Mouse (Mus musculus) lung, embryonic 14.5 days (tissue): ENCODE data around the gene Dennd1b. TPM values are rescaled to one million over a fixed set of nuclear protein-coding genes. Genes with fewer than 3 reads are reported as not detected.

ENCODE experiments used
- ATAC-seq: fragments of 200-750 bp; cut with Nextera tagmentation; 2 replicates; pipeline ENCODE4 v1.8.0; 2017; ENCODE audit warnings: mild to moderate bottlenecking, moderate TSS enrichment, moderate library complexity; ENCODE audit not compliant: insufficient read depth
- DNase-seq: peaks from one replicate; pipeline ENCODE4 v3.0.0-alpha.2; 2015
- H3K27ac ChIP-seq: fragments of 300-500 bp; sonication (generic); 2 replicates; pipeline ENCODE4 v1.5.1; 2014; ENCODE audit warnings: low read depth, mild to moderate bottlenecking, moderate library complexity
- H3K27me3 ChIP-seq: fragments of 300-500 bp; sonication (generic); 2 replicates; pipeline ENCODE4 v1.6.1; 2014; ENCODE audit warnings: low read length, control low read depth; ENCODE audit not compliant: insufficient read depth
- H3K36me3 ChIP-seq: fragments of 300-500 bp; sonication (generic); 2 replicates; pipeline ENCODE4 v1.6.1; 2014; ENCODE audit warnings: control low read depth; ENCODE audit not compliant: insufficient read depth
- H3K4me1 ChIP-seq: fragments of 300-500 bp; sonication (generic); 2 replicates; pipeline ENCODE4 v1.6.1; 2014; ENCODE audit warnings: antibody characterized with exemption, control low read depth; ENCODE audit not compliant: insufficient read depth
- H3K4me2 ChIP-seq: fragments of 300-500 bp; sonication (generic); 2 replicates; pipeline ENCODE4 v1.6.1; 2014; ENCODE audit warnings: mild to moderate bottlenecking
- H3K4me3 ChIP-seq: fragments of 300-500 bp; sonication (generic); 2 replicates; pipeline ENCODE4 v1.5.1; 2014; ENCODE audit warnings: low read depth, low read length
- H3K9ac ChIP-seq: fragments of 300-500 bp; sonication (generic); 2 replicates; pipeline ENCODE4 v1.6.1; 2014
- H3K9me3 ChIP-seq: fragments of 300-500 bp; sonication (generic); 2 replicates; pipeline ENCODE4 v1.6.1; 2016; ENCODE audit warnings: low read depth, low read length, control low read depth
- CTCF ChIP-seq: IDR thresholded peaks from 2 replicates; pipeline ENCODE4 v1.5.1; 2016; ENCODE audit warnings: antibody characterized with exemption, low read depth
- WGBS: fragments of 180-500 bp; shearing (Covaris S2); extraction: QIAGEN DNeasy Blood & Tissue Kit; methylation state at CpG from one replicate; pipeline ENCODE4 v1.1.7; 2014; 5-methylcytosine and 5-hydroxymethylcytosine counted together
- polyA plus RNA-seq: library from polyadenylated mRNA; unstranded; fragments of >200 nt; fragmentation: Nextera tagmentation; extraction: Ambion mirVana; gene quantifications from 2 replicates; pipeline ENCODE4 v1.2.1, GENCODE M21; 2014

Dennd1b gene
- polyA plus RNA-seq, 1 experiment from 2014 or later, result 10.8 TPM

- Histone ChIP-seq H3K4me3 (no peak overlapping the region), H3K9me3 (no peaks in the 10 kb centered on the region), H3K4me1 (no peaks in the 10 kb centered on the region), H3K9ac (no peak overlapping the region), H3K4me2 (no peak overlapping the region), H3K27ac (no peak overlapping the region), H3K36me3 (no peaks in the 10 kb centered on the region; the same call in 1 of the 2 replicates), H3K27me3 (no peaks in the 10 kb centered on the region)
- TF ChIP-seq CTCF, result no peak
- 91% methylated on average over 5 of the region's 5 CpGs for WGBS
- DNase-seq (no peak), ATAC-seq (no peak)
Measured at GRCm38 (mm10) chr1:139060301-139060700, 97.1 kb downstream of the Dennd1b start.

GRCm38 (mm10) chr1:139064711-139065110 is 101.5 kb downstream of the Dennd1b start:
- Histone ChIP-seq H3K4me2 (no peak overlapping the region), H3K9me3 (no peaks in the 10 kb centered on the region), H3K36me3 (no peaks in the 10 kb centered on the region; the same call in 1 of the 2 replicates), H3K9ac (no peak overlapping the region), H3K4me1 (no peaks in the 10 kb centered on the region), H3K4me3 (no peak overlapping the region), H3K27ac (no peak overlapping the region), H3K27me3 (no peaks in the 10 kb centered on the region)
- ATAC-seq (no peak), DNase-seq (peak; percentile 50)
- 60% methylated on average over 2 of the region's 2 CpGs for WGBS
- TF ChIP-seq CTCF, result no peak

GRCm38 (mm10) chr1:139067210-139067609 is 104.0 kb downstream of the Dennd1b start:
- Histone ChIP-seq H3K27ac (no peak overlapping the region), H3K9me3 (no peaks in the 10 kb centered on the region), H3K9ac (no peak overlapping the region), H3K4me3 (no peak overlapping the region), H3K4me2 (no peak overlapping the region), H3K36me3 (no peaks in the 10 kb centered on the region), H3K4me1 (no peaks in the 10 kb centered on the region), H3K27me3 (no peaks in the 10 kb centered on the region)
- ATAC-seq (no peak), DNase-seq (no peak)
- 60% methylated on average over 2 of the region's 2 CpGs for WGBS
- TF ChIP-seq CTCF, result no peak

- Histone ChIP-seq H3K4me1 (no peaks in the 10 kb centered on the region), H3K9ac (no peak overlapping the region), H3K36me3 (no peaks in the 10 kb centered on the region), H3K4me2 (no peak overlapping the region), H3K27ac (no peak overlapping the region), H3K9me3 (no peaks in the 10 kb centered on the region), H3K27me3 (no peaks in the 10 kb centered on the region), H3K4me3 (no peak overlapping the region)
- ATAC-seq, result no peak
- WGBS, result 66% methylated on average over 2 of the region's 2 CpGs
- no peak for DNase-seq
- TF ChIP-seq CTCF, result no peak
Measured at GRCm38 (mm10) chr1:139071015-139071414, 107.8 kb downstream of the Dennd1b start.

- peak; percentile 70 for DNase-seq
- no peaks in the 10 kb centered on the region for H3K4me1 ChIP-seq
- TF ChIP-seq CTCF, result no peak
- H3K4me2 ChIP-seq, result no peak overlapping the region
- H3K27ac ChIP-seq, result no peak overlapping the region
- 32% methylated on average over 2 of the region's 2 CpGs for WGBS
- no peaks in the 10 kb centered on the region for H3K9me3 ChIP-seq
- H3K27me3 ChIP-seq, result no peaks in the 10 kb centered on the region
- peak; percentile 75 for ATAC-seq
- H3K4me3 ChIP-seq, result no peak overlapping the region
- H3K9ac ChIP-seq, result no peak overlapping the region
- H3K36me3 ChIP-seq, result no peaks in the 10 kb centered on the region
Measured at GRCm38 (mm10) chr1:139075671-139076070, 112.4 kb downstream of the Dennd1b start.

GRCm38 (mm10) chr1:139077989-139078388 is 114.8 kb downstream of the Dennd1b start:
- H3K9ac ChIP-seq, result no peak overlapping the region
- no peak for ATAC-seq
- H3K36me3 ChIP-seq, result no peaks in the 10 kb centered on the region
- no peak overlapping the region for H3K27ac ChIP-seq
- no peak for DNase-seq
- no peak for TF ChIP-seq CTCF
- no peaks in the 10 kb centered on the region for H3K9me3 ChIP-seq
- no peaks in the 10 kb centered on the region for H3K27me3 ChIP-seq
- H3K4me3 ChIP-seq, result no peak overlapping the region
- H3K4me1 ChIP-seq, result no peaks in the 10 kb centered on the region
- 79% methylated on average over 1 of the region's 1 CpGs for WGBS
- H3K4me2 ChIP-seq, result no peak overlapping the region

- Histone ChIP-seq H3K4me2 (no peak overlapping the region), H3K9ac (no peak overlapping the region), H3K4me3 (no peak overlapping the region), H3K27ac (no peak overlapping the region), H3K36me3 (no peaks in the 10 kb centered on the region), H3K9me3 (no peaks in the 10 kb centered on the region), H3K4me1 (no peaks in the 10 kb centered on the region), H3K27me3 (no peaks in the 10 kb centered on the region)
- DNase-seq (peak; percentile 70), ATAC-seq (no peak)
- 58% methylated on average over 8 of the region's 8 CpGs for WGBS
- no peak for TF ChIP-seq CTCF
Measured at GRCm38 (mm10) chr1:139079000-139079399, 115.8 kb downstream of the Dennd1b start.

GRCm38 (mm10) chr1:139079523-139079922 is 116.3 kb downstream of the Dennd1b start:
- Histone ChIP-seq H3K27me3 (no peaks in the 10 kb centered on the region), H3K4me1 (no peaks in the 10 kb centered on the region), H3K27ac (no peak overlapping the region), H3K9ac (no peak overlapping the region), H3K36me3 (no peaks in the 10 kb centered on the region), H3K9me3 (no peaks in the 10 kb centered on the region), H3K4me3 (no peak overlapping the region), H3K4me2 (no peak overlapping the region)
- WGBS, result 69% methylated on average over 6 of the region's 6 CpGs
- no peak for ATAC-seq
- peak; percentile 40 for DNase-seq
- no peak for TF ChIP-seq CTCF
